Mouse (Mus musculus) megakaryocyte-erythroid progenitor cell, adult 5-6 weeks (primary cell): ENCODE measurements around the gene Kif17. TPM values are rescaled to one million over a fixed set of nuclear protein-coding genes. Genes with fewer than 3 reads are reported as not detected.

Source experiments
- ATAC-seq: replicated peaks from 2 replicates; pipeline ENCODE4 v1.8.0; 2016; ENCODE audit warnings: mild to moderate bottlenecking, inconsistent platforms; ENCODE audit not compliant: severe bottlenecking, poor library complexity, low FRiP score, low TSS enrichment
- total RNA-seq, 2 experiments: library from RNA; stranded (forward) in 1 of 2; stranded (reverse) in 1 of 2; fragments of 200-1000, 215-1000 nt in 1 of 2; fragments of >200 nt in 1 of 2; fragmentation: Nextera tagmentation in 1 of 2; gene quantifications; 2 replicates each; pipeline ENCODE4 v1.2.3; 2014 to 2017

Kif17 gene
- total RNA-seq, 2 experiments from 2014 or later = 0.37 TPM; not detected in 1

- no peak for ATAC-seq
Observed at GRCm38 (mm10) chr4:138331647-138332046, 81.4 kb downstream of the Kif17 start.

- no peak for ATAC-seq
Observed at GRCm38 (mm10) chr4:138333135-138333534, 82.9 kb downstream of the Kif17 start.

GRCm38 (mm10) chr4:138335036-138335435 is 84.8 kb downstream of the Kif17 start:
- no peak for ATAC-seq

GRCm38 (mm10) chr4:138335648-138336047 is 85.4 kb downstream of the Kif17 start:
- ATAC-seq = no peak

GRCm38 (mm10) chr4:138336876-138337275 is 86.6 kb downstream of the Kif17 start:
- no peak for ATAC-seq

- ATAC-seq = no peak
Observed at GRCm38 (mm10) chr4:138337341-138337740, 87.1 kb downstream of the Kif17 start.

- no peak for ATAC-seq
Observed at GRCm38 (mm10) chr4:138339963-138340362, 89.7 kb downstream of the Kif17 start.

GRCm38 (mm10) chr4:138341393-138341792 is 91.2 kb downstream of the Kif17 start:
- no peak for ATAC-seq

GRCm38 (mm10) chr4:138342048-138342447 is 91.8 kb downstream of the Kif17 start:
- no peak for ATAC-seq

GRCm38 (mm10) chr4:138342778-138343177 is 92.5 kb downstream of the Kif17 start:
- no peak for ATAC-seq

GRCm38 (mm10) chr4:138343341-138343837 is 93.2 kb downstream of the Kif17 start:
- ATAC-seq = no peak

GRCm38 (mm10) chr4:138344891-138345545 is 94.8 kb downstream of the Kif17 start:
- ATAC-seq = no peak

- no peak for ATAC-seq
Observed at GRCm38 (mm10) chr4:138347280-138347679, 97.0 kb downstream of the Kif17 start.

- ATAC-seq = no peak
Observed at GRCm38 (mm10) chr4:138348716-138349115, 98.5 kb downstream of the Kif17 start.

Other genes with a start within 250 kb of the Kif17 start
- gene Hp1bp3, start 34.1 kb upstream of the Kif17 start, total RNA-seq (2014; fragmentation: Nextera tagmentation) = 131 and 139 TPM in 2 replicates
- gene Hp1bp3, start 34.1 kb upstream of the Kif17 start, total RNA-seq (2017) = 178 and 269 TPM in 2 replicates
- gene Sh2d5, start within 50 bp of the Kif17 start, total RNA-seq (2014; fragmentation: Nextera tagmentation) = 1.7 and 1.9 TPM in 2 replicates
- gene Sh2d5, start within 50 bp of the Kif17 start, total RNA-seq (2017) = 1.8 and 2.7 TPM in 2 replicates
- 113 and 127 TPM in 2 replicates for gene Ddost, start 54.3 kb downstream of the Kif17 start, total RNA-seq (2014; fragmentation: Nextera tagmentation)
- gene Ddost, start 54.3 kb downstream of the Kif17 start, total RNA-seq (2017) = 84.1 and 122 TPM in 2 replicates
- 21.8 and 27.8 TPM in 2 replicates for gene Pink1, start 75.9 kb downstream of the Kif17 start, total RNA-seq (2014; fragmentation: Nextera tagmentation)
- gene Pink1, start 75.9 kb downstream of the Kif17 start, total RNA-seq (2017) = 20.6 and 38.0 TPM in 2 replicates
- gene Cda, start 117.6 kb downstream of the Kif17 start, total RNA-seq (2014; fragmentation: Nextera tagmentation) = 2.6 TPM in 1 of 2 replicates, not detected in the other
- not detected in 2 replicates for gene Cda, start 117.6 kb downstream of the Kif17 start, total RNA-seq (2017)
- not detected in 2 replicates for gene Fam43b, start 146.1 kb downstream of the Kif17 start, total RNA-seq (2014; fragmentation: Nextera tagmentation)
- not detected in 2 replicates for gene Fam43b, start 146.1 kb downstream of the Kif17 start, total RNA-seq (2017)
- 13.2 and 18.1 TPM in 2 replicates for gene Mul1, start 184.2 kb downstream of the Kif17 start, total RNA-seq (2014; fragmentation: Nextera tagmentation)
- gene Mul1, start 184.2 kb downstream of the Kif17 start, total RNA-seq (2017) = 3.2 and 10.2 TPM in 2 replicates
- not detected in 2 replicates for gene Camk2n1, start 203.9 kb downstream of the Kif17 start, total RNA-seq (2014; fragmentation: Nextera tagmentation)
- gene Camk2n1, start 203.9 kb downstream of the Kif17 start, total RNA-seq (2017) = 0.05 TPM in 1 of 2 replicates, not detected in the other